ENCODE assay signal across 12 mouse cellular contexts in the genomic region with DNA sequence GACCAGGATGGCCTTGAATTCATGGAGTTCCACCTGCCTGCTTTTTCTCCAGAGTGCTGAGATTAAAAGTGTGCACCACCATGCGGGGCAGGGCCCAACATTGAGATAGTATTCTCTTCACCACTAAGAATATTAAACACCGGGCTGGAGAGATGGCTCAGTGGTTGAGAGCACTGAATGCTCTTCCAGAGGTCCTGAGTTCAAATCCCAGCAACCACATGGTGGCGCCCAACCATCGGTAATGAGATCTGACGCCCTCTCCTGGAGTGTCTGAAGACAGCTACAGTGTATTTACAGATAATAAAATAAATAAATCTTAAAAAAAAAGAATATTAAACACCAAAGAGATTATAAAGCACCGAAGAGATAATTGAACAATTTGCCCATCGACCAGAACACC. TPM values are rescaled to one million over a fixed set of nuclear protein-coding genes. Genes with fewer than 3 reads are reported as not detected.
DNase-seq lines count a peak whose midpoint lies in the region; ATAC-seq and TF ChIP-seq lines count a peak whose summit lies in the region.
"Had no signal": no experiment of that assay in that cellular context is flagged by ENCODE, and none has a peak within 500 bp of the region (broad histone marks: within the 10 kb centered on the region; RNA-seq: fewer than 3 reads in every experiment).

No protein-coding gene starts in this region.

- H3K4me1 ChIP-seq in kidney, adult 2 months (ENCODE audit: control insufficient read depth, insufficient read depth, low read length): peaks cover 7% of the 10 kb centered on the region
- peaks cover 10% of the 10 kb centered on the region; the same call in 1 of the 2 replicates for H3K4me1 ChIP-seq in kidney, embryonic 16.5 days (ENCODE audit: insufficient read depth, low read length)
- peaks cover 10 to 28% of the 10 kb centered on the region in 2 experiments for H3K4me1 ChIP-seq in CH12.LX (ENCODE audit: control insufficient read depth in 1 of 2, insufficient read depth in 2 of 2)
- H3K4me1 ChIP-seq in bone marrow macrophage, adult 2 months (ENCODE audit: control insufficient read depth, insufficient read depth, low read length): peaks cover 19% of the 10 kb centered on the region
- H3K4me1 ChIP-seq in heart, embryonic 10.5 days: peaks cover 22% of the 10 kb centered on the region

- no peaks in the 10 kb centered on the region for H3K27me3 ChIP-seq in kidney, adult 2 months (replicated peaks; ENCODE audit: control insufficient read depth, insufficient read depth, low read length)
- no peaks in the 10 kb centered on the region for H3K27me3 ChIP-seq in kidney, embryonic 16.5 days (ENCODE audit: insufficient read depth, low read length)
- H3K27me3 ChIP-seq in CH12.LX (replicated peaks): no peaks in the 10 kb centered on the region
- H3K27me3 ChIP-seq in heart, embryonic 10.5 days (ENCODE audit: insufficient read depth, poor library complexity, severe bottlenecking): no peaks in the 10 kb centered on the region
- H3K27me3 ChIP-seq: limb, embryonic 12.5 days; stomach, embryonic 15.5 days had no signal

- H3K36me3 ChIP-seq in kidney, adult 2 months (ENCODE audit: control insufficient read depth, insufficient read depth, low read length): no peaks in the 10 kb centered on the region
- no peaks in the 10 kb centered on the region for H3K36me3 ChIP-seq in kidney, embryonic 16.5 days (ENCODE audit: insufficient read depth, low read length)
- peaks cover 0 to 2% of the 10 kb centered on the region in 2 experiments for H3K36me3 ChIP-seq in CH12.LX (replicated peaks in 1 of 2; ENCODE audit: control insufficient read depth in 1 of 2, insufficient read depth in 1 of 2, low read length in 1 of 2)
- no peaks in the 10 kb centered on the region for H3K36me3 ChIP-seq in heart, embryonic 10.5 days
- H3K36me3 ChIP-seq: limb, embryonic 12.5 days; stomach, embryonic 15.5 days had no signal

- H3K4me2 ChIP-seq in kidney, embryonic 16.5 days (replicated peaks; ENCODE audit: low read depth, low read length): no peak overlapping the region
- no peak overlapping the region for H3K4me2 ChIP-seq in CH12.LX (ENCODE audit: insufficient read depth, low read depth, poor library complexity, severe bottlenecking)

- H3K4me3 ChIP-seq in kidney, adult 2 months (ENCODE audit: insufficient read depth, low read depth, low read length): no peak overlapping the region
- H3K4me3 ChIP-seq in kidney, embryonic 16.5 days (ENCODE audit: low read length): no peak overlapping the region
- H3K4me3 ChIP-seq in CH12.LX (replicated peaks in 1 of 3; ENCODE audit: low read depth in 2 of 3, low read length in 2 of 3, poor library complexity in 1 of 3): peak overlapping the region in 1 of 3 experiments; percentile 67
- no peak overlapping the region for H3K4me3 ChIP-seq in bone marrow macrophage, adult 2 months (ENCODE audit: insufficient read depth, low read length)
- no peak overlapping the region for H3K4me3 ChIP-seq in heart, embryonic 10.5 days

- DNase-seq in kidney, adult 2 months: no peak
- DNase-seq in CH12.LX (ENCODE audit: extremely low read depth): peak; percentile 45
- peak; percentile 29 to 56 for DNase-seq in spleen, adult 18-20 months
- DNase-seq in neural tube, embryonic 10.5 days (ENCODE audit: extremely low spot score, low spot score): no peak
- no peak for DNase-seq in urinary bladder, postnatal 36 days (ENCODE audit: low spot score in 2 of 2)
- no peak for DNase-seq in heart, embryonic 10.5 days (ENCODE audit: low spot score)
- DNase-seq: gastrocnemius, postnatal 14 days had no signal

- peaks cover 7% of the 10 kb centered on the region for H3K79me2 ChIP-seq in CH12.LX (replicated peaks; ENCODE audit: control insufficient read depth, extremely low read depth, insufficient read depth, poor library complexity, severe bottlenecking)

- TF ChIP-seq RAD21 in CH12.LX (IDR thresholded peaks at IDR 0.05; ENCODE audit: low read depth, low read length): peak; percentile 32

- 76% methylated on average over 7 of the region's 7 CpGs for WGBS in kidney, adult 2 months
- WGBS in kidney, embryonic 16.5 days: 77% methylated on average over 7 of the region's 7 CpGs
- WGBS in heart, embryonic 10.5 days: 63% methylated on average over 7 of the region's 7 CpGs

- in situ Hi-C loops in CH12.LX (cut with MboI; ENCODE audit: low pct_ligation_motif_present, low pct_unique_long_range_greater_than_20kb, low sequenced_read_pairs): no loop called here

- no peak for ATAC-seq in kidney, embryonic 16.5 days (ENCODE audit: low FRiP score, low TSS enrichment)
- ATAC-seq: hindbrain, embryonic 16.5 days had no signal

- peak; percentile 37 for TF ChIP-seq CTCF in kidney, adult 2 months (conservative IDR thresholded peaks at IDR 0.05; ENCODE audit: insufficient read depth, insufficient read length, low read depth, low read length)
- TF ChIP-seq CTCF in CH12.LX (conservative IDR thresholded peaks at IDR 0.05 in 1 of 2, IDR thresholded peaks at IDR 0.05 in 1 of 2; ENCODE audit: low read depth in 2 of 2, low read length in 2 of 2): peak in 1 of 2 experiments; percentile 90; a peak in 2 of 4 replicates
- peak; percentile 80 for TF ChIP-seq CTCF in bone marrow macrophage, adult 2 months (IDR thresholded peaks at IDR 0.05; ENCODE audit: low read depth, low read length)

- H3K27ac ChIP-seq in kidney, adult 2 months (ENCODE audit: insufficient read depth, low read depth, low read length): no peak overlapping the region
- no peak overlapping the region for H3K27ac ChIP-seq in kidney, embryonic 16.5 days (ENCODE audit: low read length)
- no peak overlapping the region for H3K27ac ChIP-seq in CH12.LX (ENCODE audit: insufficient read depth, low read depth)
- H3K27ac ChIP-seq in bone marrow macrophage, adult 2 months (ENCODE audit: insufficient read depth, low read depth, low read length): no peak overlapping the region
- H3K27ac ChIP-seq in heart, embryonic 10.5 days: no peak overlapping the region
- H3K27ac ChIP-seq: stomach, embryonic 15.5 days had no signal

- no peak for TF ChIP-seq POLR2A in kidney, adult 2 months (IDR thresholded peaks at IDR 0.05; ENCODE audit: low read depth, low read length)
- TF ChIP-seq POLR2A in CH12.LX (IDR thresholded peaks at IDR 0.05; ENCODE audit: low read depth, low read length): no peak
- TF ChIP-seq POLR2A in bone marrow macrophage, adult 2 months (IDR thresholded peaks at IDR 0.05; ENCODE audit: borderline replicate concordance, low read depth, low read length): no peak

- H3K9me3 ChIP-seq in kidney, embryonic 16.5 days (ENCODE audit: low read length): 0 out of 2 replicates have a peak, but pooled peaks cover 4% of the 10 kb centered on the region
- peaks cover 5% of the 10 kb centered on the region for H3K9me3 ChIP-seq in CH12.LX (replicated peaks; ENCODE audit: low read length)
- no peaks in the 10 kb centered on the region for H3K9me3 ChIP-seq in heart, embryonic 10.5 days
- H3K9me3 ChIP-seq: limb, embryonic 12.5 days; stomach, embryonic 15.5 days had no signal

- H3K9ac ChIP-seq in kidney, embryonic 16.5 days (replicated peaks; ENCODE audit: low read length): no peak overlapping the region
- no peak overlapping the region for H3K9ac ChIP-seq in CH12.LX (ENCODE audit: insufficient read depth, low read depth)

- dilution Hi-C loops in CH12.LX (cut with MboI; ENCODE audit: extremely low pct_ligation_motif_present, extremely low pct_unique_long_range_greater_than_20kb, low sequenced_read_pairs): no loop called here

- no peak for TF ChIP-seq EP300 in CH12.LX (IDR thresholded peaks at IDR 0.05; ENCODE audit: low read length)

TF ChIP-seq in CH12.LX, 34 proteins besides CTCF, POLR2A, EP300 and RAD21 (continues in another document):
- TF ChIP-seq ZNF384 (IDR thresholded peaks at IDR 0.05; ENCODE audit: low read depth, low read length): no peak
- TF ChIP-seq KAT2A (IDR thresholded peaks at IDR 0.05; ENCODE audit: insufficient replicate concordance, low read length): no peak
- no peak for TF ChIP-seq UBTF (IDR thresholded peaks at IDR 0.05; ENCODE audit: low read depth, low read length)
- TF ChIP-seq TBP (conservative IDR thresholded peaks at IDR 0.05; ENCODE audit: low read depth, low read length): 0 out of 2 replicates have a peak, but pooled peaks have one; percentile 17
- TF ChIP-seq NRF1 (IDR thresholded peaks at IDR 0.05; ENCODE audit: low read depth, low read length): no peak
- TF ChIP-seq ZC3H11A (IDR thresholded peaks at IDR 0.05; ENCODE audit: low read depth, low read length): no peak
- TF ChIP-seq SMC3 (IDR thresholded peaks at IDR 0.05; ENCODE audit: low read depth, low read length): peak; percentile 50
- TF ChIP-seq RCOR1 (conservative IDR thresholded peaks at IDR 0.05; ENCODE audit: low read depth, low read length): 0 out of 2 replicates have a peak, but pooled peaks have one; percentile 17
- no peak for TF ChIP-seq CHD2 (IDR thresholded peaks at IDR 0.05; ENCODE audit: low read length)
- no peak for TF ChIP-seq JUND (conservative IDR thresholded peaks at IDR 0.05; ENCODE audit: low read depth, low read length)

RNA-seq across cellular contexts. Expression of a gene that starts 20.1 kb away (rescaled TPM):
- 31.5 and 32.2 TPM in 2 replicates for polyA plus RNA-seq in kidney, adult 2 months (2012; rRNA removed)
- 25.9 and 27.8 TPM in 2 replicates for polyA plus RNA-seq in kidney, embryonic 16.5 days (2015; fragmentation: Nextera tagmentation; extraction: Ambion mirVana)
- total RNA-seq in CH12.LX (2012; rRNA removed) (13.1 and 13.3 TPM in 2 replicates), CH12.LX (2014; rRNA removed) (11.7 and 12.2 TPM in 2 replicates)
- polyA plus RNA-seq in CH12.LX (2012; ENCODE audit: insufficient read length, low read depth): 11.7 and 13.1 TPM in 2 replicates
- polyA plus RNA-seq in bone marrow macrophage, adult 2 months (2012; ENCODE audit: insufficient read depth, insufficient read length, missing spikeins): 9.8 and 17.3 TPM in 2 replicates
- polyA plus RNA-seq in heart, embryonic 10.5 days (2016; fragmentation: Nextera tagmentation; extraction: Ambion mirVana): 21.3 and 29.9 TPM in 2 replicates

RNA-seq across cellular contexts. Expression of a gene that starts 26.6 kb away (rescaled TPM):
- 272 and 323 TPM in 2 replicates for polyA plus RNA-seq in kidney, adult 2 months (2012; rRNA removed)
- polyA plus RNA-seq in kidney, embryonic 16.5 days (2015; fragmentation: Nextera tagmentation; extraction: Ambion mirVana): 197 and 212 TPM in 2 replicates
- total RNA-seq in CH12.LX (2012; rRNA removed) (107 and 109 TPM in 2 replicates), CH12.LX (2014; rRNA removed) (70.9 and 73.8 TPM in 2 replicates)
- 90.8 and 95.1 TPM in 2 replicates for polyA plus RNA-seq in CH12.LX (2012; ENCODE audit: insufficient read length, low read depth)
- 58.6 and 67.8 TPM in 2 replicates for polyA plus RNA-seq in bone marrow macrophage, adult 2 months (2012; ENCODE audit: insufficient read depth, insufficient read length, missing spikeins)
- polyA plus RNA-seq in heart, embryonic 10.5 days (2016; fragmentation: Nextera tagmentation; extraction: Ambion mirVana): 177 and 181 TPM in 2 replicates

RNA-seq across cellular contexts. Expression of a gene that starts 46.2 kb away (rescaled TPM):
- polyA plus RNA-seq in kidney, adult 2 months (2012; rRNA removed): 49.6 and 52.5 TPM in 2 replicates
- polyA plus RNA-seq in kidney, embryonic 16.5 days (2015; fragmentation: Nextera tagmentation; extraction: Ambion mirVana): 123 and 132 TPM in 2 replicates
- total RNA-seq in CH12.LX (2012; rRNA removed) (76.2 and 77.3 TPM in 2 replicates), CH12.LX (2014; rRNA removed) (67.5 and 70.3 TPM in 2 replicates)
- polyA plus RNA-seq in CH12.LX (2012; ENCODE audit: insufficient read length, low read depth): 124 and 133 TPM in 2 replicates
- 59.1 and 61.9 TPM in 2 replicates for polyA plus RNA-seq in bone marrow macrophage, adult 2 months (2012; ENCODE audit: insufficient read depth, insufficient read length, missing spikeins)
- 101 and 114 TPM in 2 replicates for polyA plus RNA-seq in heart, embryonic 10.5 days (2016; fragmentation: Nextera tagmentation; extraction: Ambion mirVana)

Comparison
In these comparisons a context has a peak if more than half of its experiments do, and no peak if none do; other contexts are left out.
1. DNase-seq: peak in CH12.LX (single experiment) and spleen, adult 18-20 months (2 of 2); none in kidney, adult 2 months (single experiment), neural tube, embryonic 10.5 days (single experiment), urinary bladder, postnatal 36 days (0 of 2) and heart, embryonic 10.5 days (single experiment).